28 mouse cellular contexts compared by ENCODE assay signal in genomic region chr14:76059441-76059840, GRCm38 (mm10). TPM values are rescaled to one million over a fixed set of nuclear protein-coding genes. Genes with fewer than 3 reads are reported as not detected.
DNase-seq lines count a peak whose midpoint lies in the region; ATAC-seq and TF ChIP-seq lines count a peak whose summit lies in the region.
"Had no signal": no experiment of that assay in that cellular context is flagged by ENCODE, and none has a peak within 500 bp of the region (broad histone marks: within the 10 kb centered on the region; RNA-seq: fewer than 3 reads in every experiment).

No protein-coding gene starts in this region.

- ATAC-seq in lung, postnatal 0 days = no peak
- ATAC-seq: CD4-positive, CD25-positive, alpha-beta regulatory T cell, adult 4 months; forebrain, embryonic 13.5 days; Patski had no signal

- DNase-seq in adrenal gland, adult (ENCODE audit: inconsistent age in 2 of 2, low spot score in 1 of 2) = peak; percentile 25 to 78
- DNase-seq in adrenal gland, postnatal 25 days = no peak
- DNase-seq in heart, adult 11 months = peak; percentile 61
- DNase-seq in heart, postnatal 14 days = no peak
- DNase-seq in lung, postnatal 0 days (ENCODE audit: low spot score) = peak; percentile 31
- no peak for DNase-seq in lung, adult 18-20 months
- peak; percentile 94 for DNase-seq in fibroblast of lung, adult 2 months (ENCODE audit: low read depth)
- no peak for DNase-seq in ovary, postnatal 14 days (ENCODE audit: low spot score)
- DNase-seq: cerebellum, adult 9-10 months; heart, postnatal 10 days; kidney, adult 8-10 months; kidney, postnatal 14 days; lung, adult 2 months; lung, postnatal 36 days; midbrain, embryonic 14.5 days; right cerebral cortex, adult 18-20 months; right cerebral cortex, postnatal 4 days; thymus, postnatal 25 days had no signal

- no peaks in the 10 kb centered on the region for H3K27me3 ChIP-seq in lung, postnatal 0 days (replicated peaks; ENCODE audit: insufficient read depth, low read length)
- H3K27me3 ChIP-seq: forebrain, embryonic 13.5 days; heart, embryonic 12.5 days; hindbrain, embryonic 12.5 days; neural tube, embryonic 12.5 days; stomach, embryonic 15.5 days had no signal

- no peak overlapping the region for H3K4me3 ChIP-seq in lung, postnatal 0 days (ENCODE audit: low read depth, low read length)
- H3K4me3 ChIP-seq: embryonic facial prominence, embryonic 10.5 days; forebrain, embryonic 13.5 days; heart, embryonic 12.5 days; hindbrain, embryonic 12.5 days; megakaryocyte, embryonic 14.5 days; neural tube, embryonic 12.5 days; stomach, embryonic 15.5 days had no signal

- intact Hi-C loops in heart, postnatal 14 days (cut with DNase I) = no loop called here

- TF ChIP-seq CTCF in lung, postnatal 0 days (IDR thresholded peaks at IDR 0.05) = no peak

- H3K9me3 ChIP-seq in lung, postnatal 0 days (ENCODE audit: low read length) = no peaks in the 10 kb centered on the region
- H3K9me3 ChIP-seq: embryonic facial prominence, embryonic 10.5 days; forebrain, embryonic 13.5 days; heart, embryonic 12.5 days; hindbrain, embryonic 12.5 days; megakaryocyte, embryonic 14.5 days; neural tube, embryonic 12.5 days; stomach, embryonic 15.5 days had no signal

- H3K36me3 ChIP-seq in lung, postnatal 0 days (ENCODE audit: insufficient read depth, low read length) = no peaks in the 10 kb centered on the region
- H3K36me3 ChIP-seq: embryonic facial prominence, embryonic 10.5 days; heart, embryonic 12.5 days; hindbrain, embryonic 12.5 days; neural tube, embryonic 12.5 days; stomach, embryonic 15.5 days had no signal

- H3K4me1 ChIP-seq in lung, postnatal 0 days (ENCODE audit: insufficient read depth, low read depth, low read length) = no peaks in the 10 kb centered on the region
- H3K4me1 ChIP-seq: embryonic facial prominence, embryonic 10.5 days; hindbrain, embryonic 12.5 days; neural tube, embryonic 12.5 days; stomach, embryonic 15.5 days had no signal

- H3K9ac ChIP-seq in lung, postnatal 0 days (replicated peaks; ENCODE audit: low read depth) = no peak overlapping the region
- H3K9ac ChIP-seq: forebrain, embryonic 13.5 days; heart, embryonic 12.5 days; hindbrain, embryonic 12.5 days; neural tube, embryonic 12.5 days; stomach, embryonic 15.5 days had no signal

- 57% methylated on average over 5 of the region's 5 CpGs for WGBS in lung, postnatal 0 days

- H3K27ac ChIP-seq in lung, postnatal 0 days (ENCODE audit: low read length) = no peak overlapping the region
- H3K27ac ChIP-seq: embryonic facial prominence, embryonic 10.5 days; forebrain, embryonic 13.5 days; hindbrain, embryonic 12.5 days; neural tube, embryonic 12.5 days; stomach, embryonic 15.5 days had no signal

- no peak overlapping the region for H3K4me2 ChIP-seq in lung, postnatal 0 days (replicated peaks; ENCODE audit: low read depth, low read length)
- H3K4me2 ChIP-seq: forebrain, embryonic 13.5 days; heart, embryonic 12.5 days; hindbrain, embryonic 12.5 days; liver, embryonic 11.5 days; neural tube, embryonic 12.5 days; stomach, embryonic 15.5 days had no signal

- TF ChIP-seq EP300 in lung, postnatal 0 days (IDR thresholded peaks at IDR 0.05) = no peak

RNA-seq across cellular contexts. Expression of gene Gtf2f2, which starts 48.8 kb away (rescaled TPM):
- total RNA-seq in adrenal gland, postnatal 25 days (2021) = 22.7 and 24.3 TPM in 2 replicates
- 10 to 100 TPM; 12.3 to 13.6 TPM for total RNA-seq in heart, postnatal 14 days (2021)
- 21.4 and 21.7 TPM in 2 replicates for polyA plus RNA-seq in lung, postnatal 0 days (2015; fragmentation: Nextera tagmentation; extraction: Ambion mirVana)

RNA-seq across cellular contexts. Expression of gene Gpalpp1, which starts 51.1 kb away (rescaled TPM):
- 19.3 and 22.3 TPM in 2 replicates for total RNA-seq in adrenal gland, postnatal 25 days (2021)
- total RNA-seq in heart, postnatal 14 days (2021) = 10 to 100 TPM; 11.7 to 12.2 TPM
- polyA plus RNA-seq in lung, postnatal 0 days (2015; fragmentation: Nextera tagmentation; extraction: Ambion mirVana) = 6.3 and 7.0 TPM in 2 replicates

RNA-seq across cellular contexts. Expression of gene Nufip1, which starts 51.2 kb away (rescaled TPM):
- total RNA-seq in adrenal gland, postnatal 25 days (2021) = 8.1 and 8.6 TPM in 2 replicates
- 1 to 10 TPM; 3.1 to 3.6 TPM for total RNA-seq in heart, postnatal 14 days (2021)
- 6.1 and 6.5 TPM in 2 replicates for polyA plus RNA-seq in lung, postnatal 0 days (2015; fragmentation: Nextera tagmentation; extraction: Ambion mirVana)

Comparison
In these comparisons a context has a peak if more than half of its experiments do, and no peak if none do; other contexts are left out.
1. DNase-seq: peak in adrenal gland, adult (2 of 2), heart, adult 11 months (single experiment), lung, postnatal 0 days (single experiment) and fibroblast of lung, adult 2 months (single experiment); none in adrenal gland, postnatal 25 days (single experiment), heart, postnatal 14 days (0 of 2), lung, adult 18-20 months (0 of 2) and ovary, postnatal 14 days (single experiment).